Mouse (Mus musculus): ENCODE data around the gene Slc9b1. TPM values are rescaled to one million over a fixed set of nuclear protein-coding genes. Genes with fewer than 3 reads are reported as not detected.

Gene Slc9b1
- polyA plus RNA-seq, 1 experiment from 2014 or later = 0.27 TPM

- no peak for ATAC-seq (ENCODE audit: low FRiP score, low TSS enrichment)
- Histone ChIP-seq H3K4me2 (replicated peaks; ENCODE audit: low read depth, low read length) (no peak overlapping the region), H3K36me3 (ENCODE audit: control insufficient read depth, insufficient read depth, low read length) (no peaks in the 10 kb centered on the region), H3K9me3 (ENCODE audit: control insufficient read depth, low read length) (no peaks in the 10 kb centered on the region), H3K9ac (ENCODE audit: low read depth, low read length) (no peak overlapping the region), H3K4me1 (ENCODE audit: control insufficient read depth, insufficient read depth, low read length) (no peaks in the 10 kb centered on the region), H3K27me3 (ENCODE audit: control insufficient read depth, insufficient read depth, low read length) (no peaks in the 10 kb centered on the region), H3K4me3 (ENCODE audit: low read length) (no peak overlapping the region), H3K27ac (ENCODE audit: low read depth, low read length) (no peak overlapping the region)
- WGBS = 96% methylated on average over 3 of the region's 3 CpGs
Measured at GRCm38 (mm10) chr3:135351857-135352256, 4.0 kb downstream of the Slc9b1 start.

GRCm38 (mm10) chr3:135357394-135357793 is 9.6 kb downstream of the Slc9b1 start:
- no peak overlapping the region for H3K4me2 ChIP-seq (replicated peaks; ENCODE audit: low read depth, low read length)
- H3K9me3 ChIP-seq (ENCODE audit: control insufficient read depth, low read length) = no peaks in the 10 kb centered on the region
- H3K27me3 ChIP-seq (ENCODE audit: control insufficient read depth, insufficient read depth, low read length) = no peaks in the 10 kb centered on the region
- H3K4me3 ChIP-seq (ENCODE audit: low read length) = no peak overlapping the region
- no peak overlapping the region for H3K27ac ChIP-seq (ENCODE audit: low read depth, low read length)
- WGBS = 89% methylated on average over 4 of the region's 4 CpGs
- no peak overlapping the region for H3K9ac ChIP-seq (ENCODE audit: low read depth, low read length)
- H3K4me1 ChIP-seq (ENCODE audit: control insufficient read depth, insufficient read depth, low read length) = no peaks in the 10 kb centered on the region
- no peaks in the 10 kb centered on the region for H3K36me3 ChIP-seq (ENCODE audit: control insufficient read depth, insufficient read depth, low read length)
- ATAC-seq (ENCODE audit: low FRiP score, low TSS enrichment) = no peak

- Histone ChIP-seq H3K27me3 (ENCODE audit: control insufficient read depth, insufficient read depth, low read length) (no peaks in the 10 kb centered on the region), H3K4me2 (replicated peaks; ENCODE audit: low read depth, low read length) (no peak overlapping the region), H3K9me3 (ENCODE audit: control insufficient read depth, low read length) (no peaks in the 10 kb centered on the region), H3K27ac (ENCODE audit: low read depth, low read length) (no peak overlapping the region), H3K4me3 (ENCODE audit: low read length) (no peak overlapping the region), H3K4me1 (ENCODE audit: control insufficient read depth, insufficient read depth, low read length) (no peaks in the 10 kb centered on the region), H3K9ac (ENCODE audit: low read depth, low read length) (no peak overlapping the region), H3K36me3 (ENCODE audit: control insufficient read depth, insufficient read depth, low read length) (no peaks in the 10 kb centered on the region)
- WGBS = 82% methylated on average over 3 of the region's 3 CpGs
- no peak for ATAC-seq (ENCODE audit: low FRiP score, low TSS enrichment)
Measured at GRCm38 (mm10) chr3:135375836-135376235, 28.0 kb downstream of the Slc9b1 start.

GRCm38 (mm10) chr3:135377445-135377844 is 29.6 kb downstream of the Slc9b1 start:
- Histone ChIP-seq H3K9me3 (ENCODE audit: control insufficient read depth, low read length) (no peaks in the 10 kb centered on the region), H3K9ac (ENCODE audit: low read depth, low read length) (no peak overlapping the region), H3K4me1 (ENCODE audit: control insufficient read depth, insufficient read depth, low read length) (no peaks in the 10 kb centered on the region), H3K4me2 (replicated peaks; ENCODE audit: low read depth, low read length) (no peak overlapping the region), H3K36me3 (ENCODE audit: control insufficient read depth, insufficient read depth, low read length) (no peaks in the 10 kb centered on the region), H3K27me3 (ENCODE audit: control insufficient read depth, insufficient read depth, low read length) (no peaks in the 10 kb centered on the region), H3K27ac (ENCODE audit: low read depth, low read length) (no peak overlapping the region), H3K4me3 (ENCODE audit: low read length) (no peak overlapping the region)
- no peak for ATAC-seq (ENCODE audit: low FRiP score, low TSS enrichment)
- WGBS = 64% methylated on average over 10 of the region's 10 CpGs

GRCm38 (mm10) chr3:135379868-135380267 is 32.0 kb downstream of the Slc9b1 start:
- Histone ChIP-seq H3K9ac (ENCODE audit: low read depth, low read length) (no peak overlapping the region), H3K27ac (ENCODE audit: low read depth, low read length) (no peak overlapping the region), H3K36me3 (ENCODE audit: control insufficient read depth, insufficient read depth, low read length) (no peaks in the 10 kb centered on the region), H3K9me3 (ENCODE audit: control insufficient read depth, low read length) (no peaks in the 10 kb centered on the region), H3K27me3 (ENCODE audit: control insufficient read depth, insufficient read depth, low read length) (no peaks in the 10 kb centered on the region), H3K4me2 (replicated peaks; ENCODE audit: low read depth, low read length) (no peak overlapping the region), H3K4me3 (ENCODE audit: low read length) (no peak overlapping the region), H3K4me1 (ENCODE audit: control insufficient read depth, insufficient read depth, low read length) (no peaks in the 10 kb centered on the region)
- WGBS = 95% methylated on average over 4 of the region's 4 CpGs
- ATAC-seq (ENCODE audit: low FRiP score, low TSS enrichment) = no peak

- Histone ChIP-seq H3K9ac (ENCODE audit: low read depth, low read length) (no peak overlapping the region), H3K27ac (ENCODE audit: low read depth, low read length) (no peak overlapping the region), H3K4me2 (replicated peaks; ENCODE audit: low read depth, low read length) (no peak overlapping the region), H3K4me1 (ENCODE audit: control insufficient read depth, insufficient read depth, low read length) (0 out of 2 replicates have a peak, but pooled peaks cover 2% of the 10 kb centered on the region), H3K36me3 (ENCODE audit: control insufficient read depth, insufficient read depth, low read length) (no peaks in the 10 kb centered on the region), H3K9me3 (ENCODE audit: control insufficient read depth, low read length) (no peaks in the 10 kb centered on the region), H3K27me3 (ENCODE audit: control insufficient read depth, insufficient read depth, low read length) (no peaks in the 10 kb centered on the region), H3K4me3 (ENCODE audit: low read length) (no peak overlapping the region)
- 72% methylated on average over 6 of the region's 6 CpGs for WGBS
- no peak for ATAC-seq (ENCODE audit: low FRiP score, low TSS enrichment)
Measured at GRCm38 (mm10) chr3:135393186-135393585, 45.4 kb downstream of the Slc9b1 start.

- Histone ChIP-seq H3K4me3 (ENCODE audit: low read length) (no peak overlapping the region), H3K9me3 (ENCODE audit: control insufficient read depth, low read length) (no peaks in the 10 kb centered on the region), H3K4me2 (replicated peaks; ENCODE audit: low read depth, low read length) (no peak overlapping the region), H3K4me1 (ENCODE audit: control insufficient read depth, insufficient read depth, low read length) (0 out of 2 replicates have a peak, but pooled peaks cover 2% of the 10 kb centered on the region), H3K9ac (ENCODE audit: low read depth, low read length) (no peak overlapping the region), H3K27me3 (ENCODE audit: control insufficient read depth, insufficient read depth, low read length) (no peaks in the 10 kb centered on the region), H3K36me3 (ENCODE audit: control insufficient read depth, insufficient read depth, low read length) (no peaks in the 10 kb centered on the region), H3K27ac (ENCODE audit: low read depth, low read length) (no peak overlapping the region)
- ATAC-seq (ENCODE audit: low FRiP score, low TSS enrichment) = no peak
- 68% methylated on average over 5 of the region's 5 CpGs for WGBS
Measured at GRCm38 (mm10) chr3:135395085-135395484, 47.3 kb downstream of the Slc9b1 start.

GRCm38 (mm10) chr3:135396081-135396480 is 48.3 kb downstream of the Slc9b1 start:
- WGBS = 10% methylated on average over 6 of the region's 6 CpGs
- no peaks in the 10 kb centered on the region for H3K27me3 ChIP-seq (ENCODE audit: control insufficient read depth, insufficient read depth, low read length)
- H3K4me1 ChIP-seq (ENCODE audit: control insufficient read depth, insufficient read depth, low read length) = 0 out of 2 replicates have a peak, but pooled peaks cover 2% of the 10 kb centered on the region
- ATAC-seq (ENCODE audit: low FRiP score, low TSS enrichment) = no peak
- H3K4me3 ChIP-seq (ENCODE audit: low read length) = no peak overlapping the region
- H3K36me3 ChIP-seq (ENCODE audit: control insufficient read depth, insufficient read depth, low read length) = no peaks in the 10 kb centered on the region
- no peak overlapping the region for H3K9ac ChIP-seq (ENCODE audit: low read depth, low read length)
- H3K27ac ChIP-seq (ENCODE audit: low read depth, low read length) = no peak overlapping the region
- H3K4me2 ChIP-seq (replicated peaks; ENCODE audit: low read depth, low read length) = no peak overlapping the region
- H3K9me3 ChIP-seq (ENCODE audit: control insufficient read depth, low read length) = no peaks in the 10 kb centered on the region

GRCm38 (mm10) chr3:135397112-135397511 is 49.3 kb downstream of the Slc9b1 start:
- no peak for ATAC-seq (ENCODE audit: low FRiP score, low TSS enrichment)
- no peak overlapping the region for H3K9ac ChIP-seq (ENCODE audit: low read depth, low read length)
- no peaks in the 10 kb centered on the region for H3K27me3 ChIP-seq (ENCODE audit: control insufficient read depth, insufficient read depth, low read length)
- H3K4me3 ChIP-seq (ENCODE audit: low read length) = no peak overlapping the region
- H3K4me1 ChIP-seq (ENCODE audit: control insufficient read depth, insufficient read depth, low read length) = 0 out of 2 replicates have a peak, but pooled peaks cover 2% of the 10 kb centered on the region
- H3K9me3 ChIP-seq (ENCODE audit: control insufficient read depth, low read length) = no peaks in the 10 kb centered on the region
- H3K36me3 ChIP-seq (ENCODE audit: control insufficient read depth, insufficient read depth, low read length) = no peaks in the 10 kb centered on the region
- H3K27ac ChIP-seq (ENCODE audit: low read depth, low read length) = no peak overlapping the region
- H3K4me2 ChIP-seq (replicated peaks; ENCODE audit: low read depth, low read length) = no peak overlapping the region
